Mouse (Mus musculus) stomach, postnatal 0 days (tissue): Measurements from ENCODE around the gene Gm10799. TPM values are rescaled to one million over a fixed set of nuclear protein-coding genes. Genes with fewer than 3 reads are reported as not detected.
"Not testable (repeated sequence)": the region's sequence is repeated elsewhere in the genome, so short reads cannot be mapped to it uniquely, and the experiment has no call there.

Source experiments
- ATAC-seq: fragments of 200-750 bp; cut with Nextera tagmentation; 2 replicates; pipeline ENCODE4 v1.8.0; 2017; ENCODE audit not compliant: low FRiP score, low TSS enrichment
- DNase-seq: peaks from one replicate; pipeline ENCODE4 v3.0.0-alpha.2; 2016; ENCODE audit warnings: low spot score
- H3K27ac ChIP-seq: fragments of 300-500 bp; sonication (generic); replicated peaks from 2 replicates; pipeline ENCODE4 v1.5.1; 2014; ENCODE audit warnings: mild to moderate bottlenecking, control low read depth
- H3K27me3 ChIP-seq: fragments of 300-500 bp; sonication (generic); 2 replicates; pipeline ENCODE4 v1.6.1; 2014; ENCODE audit warnings: low read length; ENCODE audit not compliant: control insufficient read depth, insufficient read depth
- H3K36me3 ChIP-seq: fragments of 300-500 bp; sonication (generic); 2 replicates; pipeline ENCODE4 v1.6.1; 2014; ENCODE audit warnings: low read length, mixed read lengths; ENCODE audit not compliant: control insufficient read depth, insufficient read depth
- H3K4me1 ChIP-seq: fragments of 300-500 bp; sonication (generic); replicated peaks from 2 replicates; pipeline ENCODE4 v1.6.1; 2014; ENCODE audit warnings: antibody characterized with exemption; ENCODE audit not compliant: control insufficient read depth, insufficient read depth
- H3K4me2 ChIP-seq: fragments of 300-500 bp; sonication (generic); replicated peaks from 2 replicates; pipeline ENCODE4 v1.6.1; 2014; ENCODE audit warnings: low read depth, mild to moderate bottlenecking, control low read depth, moderate library complexity
- H3K4me3 ChIP-seq: fragments of 300-500 bp; sonication (generic); 2 replicates; pipeline ENCODE4 v1.5.1; 2014; ENCODE audit warnings: low read depth, low read length, control low read depth
- H3K9ac ChIP-seq: fragments of 300-500 bp; sonication (generic); 2 replicates; pipeline ENCODE4 v1.6.1; 2014; ENCODE audit warnings: mild to moderate bottlenecking, low read length, control low read depth, mixed read lengths
- H3K9me3 ChIP-seq: fragments of 300-500 bp; sonication (generic); 2 replicates; pipeline ENCODE4 v1.6.1; 2016; ENCODE audit warnings: low read length; ENCODE audit not compliant: control insufficient read depth
- CTCF ChIP-seq: IDR thresholded peaks from 2 replicates; pipeline ENCODE4 v1.5.1; 2016; ENCODE audit warnings: antibody characterized with exemption, low read depth, mild to moderate bottlenecking, moderate library complexity
- EP300 ChIP-seq: optimal IDR thresholded peaks from 2 replicates; pipeline ENCODE3; 2016; ENCODE audit warnings: antibody characterized with exemption
- WGBS: fragments of 180-500 bp; shearing (Covaris S2); extraction: QIAGEN DNeasy Blood & Tissue Kit; methylation state at CpG from one replicate; pipeline ENCODE4 v1.1.7; 2014; 5-methylcytosine and 5-hydroxymethylcytosine counted together
- polyA plus RNA-seq: library from polyadenylated mRNA; unstranded; fragments of >200 nt; fragmentation: Nextera tagmentation; extraction: Ambion mirVana; gene quantifications from 2 replicates; pipeline ENCODE4 v1.2.1, GENCODE M21; 2015

The Gm10799 gene
- polyA plus RNA-seq, 1 experiment from 2014 or later = not detected

DNA sequence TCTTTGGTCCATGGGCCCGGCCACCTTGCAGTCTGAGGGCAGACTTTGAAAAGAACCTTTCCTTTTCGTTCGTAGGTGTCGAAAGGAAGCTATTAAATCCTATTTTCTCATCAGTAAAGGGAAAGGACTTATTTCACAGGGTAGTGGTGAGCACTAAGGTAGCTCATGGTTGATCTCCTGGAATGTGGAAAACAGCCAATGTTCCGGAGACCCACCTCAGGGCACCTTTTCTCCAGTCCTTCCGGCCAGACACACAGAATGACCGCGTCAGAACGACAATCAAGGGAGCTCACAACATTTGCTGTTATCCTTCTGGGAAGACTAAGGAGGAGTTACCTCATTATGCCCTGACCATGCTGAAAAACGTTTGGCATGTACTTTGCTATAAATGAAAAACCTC, 27.9 kb upstream of the Gm10799 start:
- Histone ChIP-seq H3K9ac (peak overlapping the region; percentile 70), H3K9me3 (no peaks in the 10 kb centered on the region), H3K4me3 (peak overlapping the region; percentile 50), H3K27ac (peak overlapping the region; percentile 90), H3K27me3 (no peaks in the 10 kb centered on the region), H3K36me3 (no peaks in the 10 kb centered on the region), H3K4me1 (0 out of 2 replicates have a peak, but pooled peaks cover 6% of the 10 kb centered on the region), H3K4me2 (peak overlapping the region; percentile 76)
- 30% methylated on average over 10 of the region's 10 CpGs for WGBS
- ATAC-seq = no peak
- DNase-seq = no peak
- no peak for TF ChIP-seq EP300
- TF ChIP-seq CTCF = no peak

DNA sequence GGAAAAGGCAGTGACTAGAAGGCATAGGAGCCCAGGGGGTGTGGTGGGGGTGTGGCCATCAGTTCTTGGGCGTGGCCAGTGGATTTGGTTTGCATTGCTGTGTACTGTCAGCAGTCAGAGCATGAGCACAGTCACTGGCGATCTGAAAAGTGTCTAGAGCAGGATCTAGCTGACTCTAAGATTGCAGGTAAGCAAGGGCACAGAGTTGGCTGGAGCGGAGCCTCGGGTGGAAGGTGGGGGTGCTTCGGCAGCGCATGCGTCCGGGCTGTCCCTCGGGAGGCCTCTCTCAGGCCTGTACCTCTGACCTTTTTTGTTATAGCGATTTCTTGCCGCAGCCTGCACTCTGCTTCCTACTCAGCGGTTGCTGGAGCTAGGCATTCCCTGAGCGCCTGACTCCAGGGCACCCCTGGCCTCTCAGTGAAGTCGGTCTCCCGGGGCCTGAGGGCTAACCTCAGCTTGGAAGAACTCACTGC, 27.4 kb upstream of the Gm10799 start, which contains the start of gene Cd59a:
Cd59a (plus strand) TSS at position 61 of the 473 bp plus-strand sequence.
- Histone ChIP-seq H3K27ac (peak within 1 kb of the TSS; percentile 90), H3K9me3 (no peaks in the 10 kb centered on the region), H3K36me3 (no peaks in the 10 kb centered on the region), H3K27me3 (no peaks in the 10 kb centered on the region), H3K4me2 (peak within 1 kb of the TSS; percentile 76), H3K9ac (peak within 1 kb of the TSS; percentile 70), H3K4me3 (peak within 1 kb of the TSS; percentile 50), H3K4me1 (0 out of 2 replicates have a peak, but pooled peaks cover 6% of the 10 kb centered on the region)
- 5% methylated on average over 15 of the region's 15 CpGs for WGBS
- peak; percentile 95 for ATAC-seq
- 0 out of 2 replicates have a peak, but pooled peaks have one; percentile 9 for TF ChIP-seq CTCF
- TF ChIP-seq EP300 = no peak
- DNase-seq = peak; percentile 91

DNA sequence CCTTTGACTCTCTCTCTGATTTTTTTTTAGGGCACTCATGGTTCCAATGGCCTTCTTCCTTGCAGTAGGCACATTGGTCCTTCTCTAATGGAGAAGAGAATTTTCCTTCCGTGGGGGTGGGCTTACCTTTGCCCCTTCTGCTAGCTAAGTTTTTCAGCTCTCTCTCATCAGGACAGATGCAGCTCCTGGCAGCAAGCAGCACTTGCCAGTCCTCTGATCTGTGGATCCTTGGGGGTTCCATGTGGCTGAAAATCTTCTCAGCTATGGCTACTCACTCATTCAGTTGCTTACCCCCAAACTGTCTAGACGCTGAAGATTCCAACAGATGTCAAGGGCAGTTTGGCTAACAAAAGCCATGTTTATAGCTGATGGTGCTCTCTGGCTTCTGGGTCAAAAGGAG, 25.0 kb upstream of the Gm10799 start:
- WGBS = 66% methylated on average over 2 of the region's 2 CpGs
- ATAC-seq (no peak), DNase-seq (no peak)
- H3K9me3 ChIP-seq = no peaks in the 10 kb centered on the region
- no peak overlapping the region for H3K9ac ChIP-seq
- no peaks in the 10 kb centered on the region for H3K27me3 ChIP-seq
- TF ChIP-seq EP300 (no peak), CTCF (no peak)
- H3K4me2 ChIP-seq = no peak overlapping the region
- H3K27ac ChIP-seq = no peak overlapping the region
- H3K4me3 ChIP-seq = no peak overlapping the region
- H3K36me3 ChIP-seq = no peaks in the 10 kb centered on the region
- 0 out of 2 replicates have a peak, but pooled peaks cover 2% of the 10 kb centered on the region for H3K4me1 ChIP-seq

DNA sequence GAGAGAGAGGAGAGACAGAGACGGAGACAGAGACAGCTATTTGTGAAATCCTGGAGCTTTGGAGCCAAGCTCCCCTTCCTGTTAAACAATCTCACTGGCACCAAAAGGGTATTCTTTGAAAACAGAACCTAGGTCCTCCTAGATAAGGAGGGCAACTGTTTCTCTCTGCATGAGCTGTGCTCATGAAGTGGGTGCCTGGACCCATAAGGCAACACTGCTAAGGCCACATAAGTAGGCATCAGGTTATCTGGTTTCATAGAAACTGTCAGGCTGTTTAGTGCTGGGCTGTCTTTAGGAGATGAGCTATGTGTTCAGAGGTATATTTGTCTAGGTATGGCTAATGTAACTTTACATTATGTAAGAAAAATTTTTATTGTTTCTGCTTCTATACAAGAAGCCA, 19.2 kb upstream of the Gm10799 start:
- not testable (repeated sequence) for H3K4me2 ChIP-seq, DNase-seq, H3K9me3 ChIP-seq, ATAC-seq, H3K9ac ChIP-seq, H3K4me3 ChIP-seq, H3K27ac ChIP-seq, H3K27me3 ChIP-seq, H3K4me1 ChIP-seq, H3K36me3 ChIP-seq
- 89% methylated on average over 1 of the region's 1 CpGs for WGBS

DNA sequence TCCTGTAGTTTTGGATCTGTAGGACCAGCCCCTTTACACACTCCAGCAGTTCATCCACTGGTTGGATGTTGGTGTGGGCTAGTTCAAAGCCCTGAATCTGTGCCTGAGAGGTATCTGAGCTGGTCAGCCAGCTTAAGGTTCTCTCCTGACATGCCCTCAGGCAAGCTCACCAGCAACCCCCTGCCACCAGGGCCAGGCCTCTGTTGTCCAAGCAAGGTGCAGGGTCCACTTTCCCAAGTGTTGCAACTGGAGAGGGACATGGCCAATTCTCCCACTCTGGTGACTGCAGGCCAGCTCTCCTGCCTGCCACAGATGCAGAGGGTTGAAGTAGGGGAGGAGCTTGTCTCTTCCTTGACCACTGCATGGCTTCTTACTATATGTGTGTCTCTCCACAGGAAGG, 15.7 kb upstream of the Gm10799 start:
- not testable (repeated sequence) for H3K36me3 ChIP-seq, DNase-seq, H3K27me3 ChIP-seq, H3K9ac ChIP-seq, H3K4me2 ChIP-seq, H3K27ac ChIP-seq, H3K9me3 ChIP-seq, H3K4me3 ChIP-seq, H3K4me1 ChIP-seq
- ATAC-seq = 0 out of 2 replicates have a peak, but pooled peaks have one; percentile 21

DNA sequence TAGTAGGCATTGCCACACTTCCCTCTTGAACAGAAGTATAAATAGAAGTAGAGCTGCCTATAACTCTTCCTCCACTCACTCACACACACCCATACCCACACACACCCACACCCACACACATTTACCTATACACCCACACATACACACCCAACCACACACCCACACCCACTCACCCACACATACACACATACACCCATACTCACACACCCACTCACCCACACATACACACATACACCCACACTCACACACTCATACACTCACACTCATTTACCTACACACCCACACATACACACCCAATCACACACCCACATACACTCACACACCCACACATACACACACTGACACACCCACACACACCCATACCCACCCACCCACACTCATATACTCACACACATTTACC, 14.1 kb upstream of the Gm10799 start:
- no peaks in the 10 kb centered on the region for H3K9me3 ChIP-seq
- no peak overlapping the region for H3K4me2 ChIP-seq
- H3K4me3 ChIP-seq = no peak overlapping the region
- H3K4me1 ChIP-seq = no peaks in the 10 kb centered on the region
- peak; percentile 25; the same call in 1 of the 2 replicates for ATAC-seq
- no peaks in the 10 kb centered on the region for H3K27me3 ChIP-seq
- H3K36me3 ChIP-seq = no peaks in the 10 kb centered on the region
- no peak overlapping the region for H3K27ac ChIP-seq
- TF ChIP-seq EP300 = no peak
- DNase-seq = no peak
- no peak overlapping the region for H3K9ac ChIP-seq

DNA sequence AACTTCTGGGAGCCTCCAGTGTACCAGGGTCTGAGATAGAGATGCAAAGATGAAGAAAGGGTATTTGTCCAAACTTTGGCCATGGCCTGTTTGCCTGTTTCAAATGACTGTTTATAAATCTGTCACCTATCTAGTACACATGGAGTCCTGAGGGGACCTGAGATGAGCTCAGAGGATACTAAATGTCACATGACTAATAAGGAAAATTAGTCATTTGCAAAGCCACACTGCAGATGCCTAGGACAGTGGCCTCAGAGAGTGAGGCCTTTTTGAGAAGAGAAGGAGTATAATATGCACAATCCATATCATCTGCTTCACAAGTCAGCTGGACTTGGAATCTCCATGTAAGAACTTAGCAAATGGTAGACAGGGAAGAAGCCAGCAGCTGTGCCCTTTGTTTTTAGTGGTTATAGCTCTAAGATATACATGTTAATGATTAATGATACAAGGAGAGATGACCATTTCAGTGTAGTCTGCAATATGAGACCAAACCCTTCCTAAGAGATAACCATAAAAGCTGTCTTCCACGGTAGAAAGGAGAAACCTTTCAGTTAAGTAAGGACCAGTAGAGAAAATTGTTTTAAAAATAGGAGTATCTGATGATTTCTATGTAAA, 13.2 kb upstream of the Gm10799 start:
- H3K9ac ChIP-seq, H3K27ac ChIP-seq, H3K9me3 ChIP-seq, H3K27me3 ChIP-seq, H3K4me1 ChIP-seq, ATAC-seq, H3K36me3 ChIP-seq, H3K4me2 ChIP-seq, DNase-seq, H3K4me3 ChIP-seq: not testable (repeated sequence)
- WGBS = no CpG with 5 or more reads among the region's 1 CpGs

DNA sequence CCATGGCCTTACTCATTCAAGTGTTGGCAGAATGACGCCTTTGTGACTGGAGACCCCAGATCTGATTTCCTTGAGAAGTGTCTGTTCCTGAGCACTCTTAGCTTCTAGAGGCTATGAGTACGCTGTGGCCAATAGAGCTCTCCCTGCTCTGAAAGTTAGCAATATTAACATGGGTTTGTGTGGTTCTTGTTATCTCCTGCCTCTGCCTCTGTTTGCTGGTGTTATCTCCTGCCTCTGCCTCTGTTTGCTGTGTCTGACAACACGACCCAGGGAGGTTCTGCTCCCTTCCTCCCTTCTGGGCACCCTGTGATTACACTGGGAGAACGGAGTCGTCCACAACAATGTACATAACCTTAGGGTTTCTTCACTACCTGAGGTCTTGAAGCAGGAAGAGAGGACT, 9.9 kb upstream of the Gm10799 start:
- H3K4me1 ChIP-seq, H3K4me2 ChIP-seq, H3K9ac ChIP-seq, H3K27me3 ChIP-seq, DNase-seq, H3K27ac ChIP-seq, H3K36me3 ChIP-seq, H3K9me3 ChIP-seq, H3K4me3 ChIP-seq: not testable (repeated sequence)
- peak; percentile 68 for ATAC-seq
- 57% methylated on average over 4 of the region's 5 CpGs for WGBS
